Comparison of ENCODE assay signal across 9 mouse cellular contexts in the genomic region with DNA sequence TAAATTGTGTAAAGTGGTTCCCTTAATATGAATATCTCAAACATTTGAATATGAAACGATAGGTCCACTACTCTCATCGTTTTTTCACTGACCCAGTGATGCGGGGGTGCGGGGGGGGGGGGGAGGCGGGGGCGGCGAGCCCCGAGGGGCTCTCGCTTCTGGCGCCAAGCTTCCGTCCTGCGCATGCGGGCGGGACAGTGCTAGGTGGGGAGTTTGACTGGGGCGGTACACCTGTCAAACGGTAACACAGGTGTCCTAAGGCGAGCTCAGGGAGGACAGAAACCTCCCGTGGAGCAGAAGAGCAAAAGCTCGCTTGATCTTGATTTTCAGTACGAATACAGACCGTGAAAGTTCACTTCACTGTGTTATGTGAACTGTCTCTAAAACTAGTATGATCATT. TPM values are rescaled to one million over a fixed set of nuclear protein-coding genes. Genes with fewer than 3 reads are reported as not detected.
DNase-seq lines count a peak whose midpoint lies in the region; ATAC-seq and TF ChIP-seq lines count a peak whose summit lies in the region.
"Had no signal": no experiment of that assay in that cellular context is flagged by ENCODE, and none has a peak within 500 bp of the region (broad histone marks: within the 10 kb centered on the region; RNA-seq: fewer than 3 reads in every experiment).

No protein-coding gene starts in this region.

- H3K4me3 ChIP-seq in lung, embryonic 16.5 days (ENCODE audit: low read length), result no peak overlapping the region
- no peak overlapping the region for H3K4me3 ChIP-seq in lung, adult 2 months (replicated peaks; ENCODE audit: extremely low read depth, low read depth, low read length)
- H3K4me3 ChIP-seq in embryonic facial prominence, embryonic 13.5 days, result no peak overlapping the region
- no peak overlapping the region for H3K4me3 ChIP-seq in midbrain, embryonic 12.5 days

- no peaks in the 10 kb centered on the region for H3K27me3 ChIP-seq in lung, embryonic 16.5 days (ENCODE audit: control insufficient read depth, insufficient read depth, low read depth, low read length)
- H3K27me3 ChIP-seq in embryonic facial prominence, embryonic 13.5 days, result peaks cover 7% of the 10 kb centered on the region
- peaks cover 34% of the 10 kb centered on the region for H3K27me3 ChIP-seq in midbrain, embryonic 12.5 days

- peak; percentile 92 for ATAC-seq in lung, embryonic 16.5 days (ENCODE audit: low read depth)
- ATAC-seq in embryonic facial prominence, embryonic 13.5 days (ENCODE audit: insufficient number of reproducible peaks, insufficient read depth, low FRiP score, low TSS enrichment, low read depth), result peak; percentile 97
- peak; percentile 99 for ATAC-seq in inflammation-experienced regulatory T-cells, adult 6 months
- peak; percentile 92 for ATAC-seq in midbrain, embryonic 12.5 days (ENCODE audit: low FRiP score, low read depth)

- intact Hi-C loops in left cerebral cortex, postnatal 14 days (cut with DNase I), result no loop called here

- no peak for DNase-seq in lung, adult 2 months
- DNase-seq in T-cell, adult 2 months (ENCODE audit: low spot score), result peak; percentile 11
- DNase-seq in left cerebral cortex, postnatal 14 days (ENCODE audit: low spot score in 2 of 2), result no peak
- DNase-seq in left cerebral cortex, adult 9 months (ENCODE audit: low spot score in 2 of 2), result no peak

- TF ChIP-seq CTCF in lung, adult 2 months (IDR thresholded peaks at IDR 0.05; ENCODE audit: insufficient read depth, low read length), result no peak

- H3K4me2 ChIP-seq in lung, embryonic 16.5 days (ENCODE audit: low read depth, low read length), result peak overlapping the region; percentile 0; the same call in 1 of the 2 replicates
- peak overlapping the region; percentile 21; the same call in 1 of the 2 replicates for H3K4me2 ChIP-seq in embryonic facial prominence, embryonic 13.5 days
- H3K4me2 ChIP-seq in midbrain, embryonic 12.5 days (replicated peaks), result peak overlapping the region; percentile 17

- no peaks in the 10 kb centered on the region for H3K36me3 ChIP-seq in lung, embryonic 16.5 days (ENCODE audit: control insufficient read depth, insufficient read depth, low read length)
- H3K36me3 ChIP-seq in embryonic facial prominence, embryonic 13.5 days, result no peaks in the 10 kb centered on the region
- no peaks in the 10 kb centered on the region for H3K36me3 ChIP-seq in midbrain, embryonic 12.5 days

- peaks cover 20% of the 10 kb centered on the region for H3K4me1 ChIP-seq in lung, embryonic 16.5 days (replicated peaks; ENCODE audit: control insufficient read depth, insufficient read depth, low read length)
- no peaks in the 10 kb centered on the region for H3K4me1 ChIP-seq in lung, adult 2 months (ENCODE audit: control insufficient read depth, insufficient read depth, low read length)
- H3K4me1 ChIP-seq in embryonic facial prominence, embryonic 13.5 days, result peaks cover 22% of the 10 kb centered on the region; the same call in 1 of the 2 replicates
- peaks cover 38% of the 10 kb centered on the region for H3K4me1 ChIP-seq in midbrain, embryonic 12.5 days

- no peaks in the 10 kb centered on the region for H3K9me3 ChIP-seq in lung, embryonic 16.5 days (ENCODE audit: control insufficient read depth, low read length)
- H3K9me3 ChIP-seq in embryonic facial prominence, embryonic 13.5 days, result no peaks in the 10 kb centered on the region
- H3K9me3 ChIP-seq in midbrain, embryonic 12.5 days, result no peaks in the 10 kb centered on the region

- no peak for TF ChIP-seq POLR2A in lung, adult 2 months (IDR thresholded peaks at IDR 0.05; ENCODE audit: borderline replicate concordance, extremely low read depth, low read depth, low read length)

- no peak overlapping the region for H3K9ac ChIP-seq in lung, embryonic 16.5 days (ENCODE audit: low read length)
- no peak overlapping the region for H3K9ac ChIP-seq in embryonic facial prominence, embryonic 13.5 days
- no peak overlapping the region for H3K9ac ChIP-seq in midbrain, embryonic 12.5 days (replicated peaks)

- 19% methylated on average over 20 of the region's 21 CpGs for WGBS in lung, embryonic 16.5 days
- 36% methylated on average over 21 of the region's 21 CpGs for WGBS in lung, adult 2 months
- WGBS in embryonic facial prominence, embryonic 13.5 days, result 12% methylated on average over 21 of the region's 21 CpGs
- WGBS in midbrain, embryonic 12.5 days, result 15% methylated on average over 21 of the region's 21 CpGs

- no peak overlapping the region for H3K27ac ChIP-seq in lung, embryonic 16.5 days (ENCODE audit: low read length)
- H3K27ac ChIP-seq in embryonic facial prominence, embryonic 13.5 days, result no peak overlapping the region
- H3K27ac ChIP-seq in midbrain, embryonic 12.5 days (replicated peaks), result no peak overlapping the region
- H3K27ac ChIP-seq: macrophage had no signal

RNA-seq across cellular contexts. Expression of a gene that starts 31.3 kb away (rescaled TPM):
- polyA plus RNA-seq in lung, embryonic 16.5 days (2015; fragmentation: Nextera tagmentation; extraction: Ambion mirVana), result 70.0 and 71.8 TPM in 2 replicates
- polyA plus RNA-seq in lung, adult 2 months (2012; rRNA removed), result 66.8 and 99.2 TPM in 2 replicates
- 40.4 and 52.6 TPM in 2 replicates for polyA plus RNA-seq in embryonic facial prominence, embryonic 13.5 days (2015; fragmentation: Nextera tagmentation; extraction: Ambion mirVana)
- polyA plus RNA-seq in inflammation-experienced regulatory T-cells, adult 6 months (2017; shearing (Covaris generic)), result 10 to 100 TPM; 13.8 to 36.3 (median 27.6) TPM
- 43.8 and 46.9 TPM in 2 replicates for polyA plus RNA-seq in midbrain, embryonic 12.5 days (2016; fragmentation: Nextera tagmentation; extraction: Ambion mirVana)
- total RNA-seq in left cerebral cortex, postnatal 14 days (2021), result 10 to 100 TPM; 92.6 to 98.0 TPM
